Mouse (Mus musculus) forelimb bud, embryonic 11.5 days (tissue): ENCODE measurements at regions not wholly inside any gene's neighbourhood (a gene's known extent, or its start where the extent isn't known, plus 50 kb on each side); places are given as distances from the start of the nearest gene placed in this dataset.
A peak's percentile ranks its signal among the peaks of the same experiment; 100 is the strongest.

Source experiments
- DNase-seq: peaks from one replicate; pipeline ENCODE4 v3.0.0-alpha.2; 2012; ENCODE audit warnings: low read depth, low spot score

- no peak for DNase-seq
Measured at GRCm38 (mm10) chr3:61475018-61475417, 109.3 kb upstream of the B430305J03Rik start.

DNA sequence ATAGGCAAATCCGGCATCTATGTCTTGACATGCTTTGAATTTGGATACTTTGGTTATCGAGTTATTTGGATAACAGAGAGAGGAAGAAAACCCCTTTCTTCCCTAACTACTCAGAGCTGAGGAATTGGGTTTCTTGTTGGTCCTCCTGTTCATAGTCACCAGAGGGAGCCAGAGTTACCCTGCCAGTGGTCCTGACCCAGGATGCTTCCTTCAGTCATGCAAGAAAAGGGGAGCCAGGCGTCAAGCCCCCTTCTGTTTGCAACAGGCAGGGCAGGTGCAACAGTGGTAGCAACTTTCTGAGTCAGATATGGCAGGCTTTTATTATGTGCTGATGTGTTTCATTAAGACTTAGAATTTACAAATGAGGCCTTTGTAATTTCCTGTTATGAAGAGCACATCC is 101.4 kb upstream of the B430305J03Rik start:
- peak; percentile 35 for DNase-seq

DNA sequence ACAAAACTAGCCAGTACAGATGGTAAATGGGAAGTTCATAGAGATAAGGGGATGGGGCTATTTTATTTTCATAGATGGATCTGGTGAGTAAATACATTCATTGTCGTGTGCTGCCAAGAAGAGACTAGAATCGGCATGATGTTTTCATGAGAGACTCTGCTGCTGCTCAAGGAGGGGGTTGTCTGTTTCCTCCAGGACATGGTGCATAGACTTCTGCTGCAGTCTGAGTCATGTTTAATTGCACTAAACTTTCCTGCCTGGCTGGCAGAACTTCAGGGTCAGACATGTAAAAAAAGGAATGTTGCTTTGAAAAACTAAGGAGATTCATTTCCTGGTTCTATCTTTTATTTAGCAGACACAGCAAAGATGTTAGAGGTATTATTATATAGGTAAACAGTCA is 100.9 kb upstream of the B430305J03Rik start:
- DNase-seq = no peak

- no peak for DNase-seq
Measured at GRCm38 (mm10) chr3:61460076-61460475, 94.3 kb upstream of the B430305J03Rik start.

DNA sequence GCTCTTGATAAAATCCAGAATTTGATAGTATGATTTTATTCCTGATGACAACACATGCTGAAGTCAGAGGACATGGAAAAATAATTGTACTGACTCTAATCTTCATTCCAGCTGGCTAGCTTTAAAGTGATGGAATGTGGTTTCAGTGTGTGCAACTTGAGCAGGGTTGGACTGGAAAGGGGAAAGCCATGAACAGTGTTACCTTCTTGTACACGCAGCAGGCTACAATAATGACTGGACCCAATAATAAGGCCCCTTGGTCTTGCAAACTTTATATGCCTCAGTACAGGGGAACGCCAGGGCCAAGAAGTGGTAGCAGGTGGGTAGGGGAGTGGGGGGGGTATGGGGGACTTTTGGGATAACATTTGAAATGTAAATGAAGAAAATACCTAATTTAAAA is 90.8 kb upstream of the B430305J03Rik start:
- no peak for DNase-seq

DNA sequence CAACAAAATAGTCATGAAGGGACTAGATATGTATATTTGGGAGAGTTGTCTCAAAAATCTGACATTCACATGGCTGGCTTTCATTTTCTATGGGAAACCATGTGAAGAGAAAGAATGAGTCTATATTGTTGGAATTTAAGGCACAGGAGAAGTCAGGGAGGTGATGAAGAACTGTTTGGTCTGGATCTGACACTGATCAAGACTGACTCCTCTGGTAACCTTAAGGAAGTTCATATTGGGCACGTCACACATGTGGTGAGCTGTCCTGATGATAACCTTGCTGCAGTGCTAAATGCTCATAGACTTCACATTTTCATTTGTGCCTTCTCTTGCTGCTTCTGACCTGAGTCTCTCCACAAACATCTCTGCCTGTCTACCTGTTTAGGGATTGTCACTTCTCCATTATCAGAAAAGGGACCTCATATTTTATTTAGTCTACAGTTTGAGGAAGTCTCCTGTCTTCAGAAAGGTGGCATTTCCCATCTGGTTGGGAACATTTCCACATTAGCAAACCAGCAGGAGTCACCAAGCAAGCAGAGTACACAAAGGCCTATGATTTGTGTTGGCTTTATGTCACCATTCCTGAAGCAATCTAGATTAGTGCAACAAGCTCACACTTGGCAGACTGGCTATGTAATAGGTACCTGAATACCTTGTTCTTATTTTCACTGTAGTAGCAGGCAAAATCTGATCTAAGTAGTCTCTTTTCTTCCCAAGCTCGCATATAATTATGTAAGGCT is 76.4 kb upstream of the B430305J03Rik start:
- DNase-seq = no peak

DNA sequence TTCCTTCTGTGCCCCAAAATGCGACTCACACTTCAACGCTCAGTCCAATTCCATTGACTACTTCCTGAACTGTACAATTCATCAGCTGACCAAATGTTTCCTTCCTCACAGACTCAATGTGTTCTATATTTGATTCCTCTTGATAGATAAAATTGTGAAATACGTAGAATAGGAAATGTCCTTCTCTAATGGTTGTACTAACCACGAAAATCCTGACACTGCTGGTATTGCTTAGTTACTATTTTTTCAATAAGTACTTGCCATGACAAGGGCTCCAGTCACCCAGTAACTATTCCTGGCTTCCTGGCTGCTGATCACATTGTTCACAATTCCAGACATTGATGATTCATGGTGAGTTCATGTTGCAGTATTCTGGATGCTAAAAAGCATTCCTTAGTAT is 75.7 kb upstream of the B430305J03Rik start:
- no peak for DNase-seq

- DNase-seq = no peak
Measured at GRCm38 (mm10) chr3:61428713-61429112, 63.0 kb upstream of the B430305J03Rik start.

- no peak for DNase-seq
Measured at GRCm38 (mm10) chr3:61423945-61424344, 58.2 kb upstream of the B430305J03Rik start.

DNA sequence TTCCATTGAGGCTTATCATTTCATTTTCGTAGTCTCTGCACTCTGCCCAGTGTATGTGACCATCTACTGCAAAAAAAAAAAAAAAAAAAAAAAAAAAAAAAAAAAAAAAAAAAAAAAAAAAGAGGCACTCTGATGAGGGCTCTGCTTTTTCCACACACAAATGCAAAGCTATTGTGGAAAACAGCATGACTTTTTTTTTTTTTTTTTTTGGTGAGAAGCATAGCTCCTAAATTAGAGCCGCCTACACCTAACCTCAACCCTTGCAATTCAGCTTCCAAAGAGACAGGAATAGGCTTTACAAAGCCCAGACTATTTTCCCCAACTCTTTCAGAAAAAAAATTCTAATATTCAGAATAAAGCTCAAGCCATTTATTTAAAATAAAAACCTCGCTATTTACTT is 54.0 kb upstream of the B430305J03Rik start:
- DNase-seq = no peak

DNA sequence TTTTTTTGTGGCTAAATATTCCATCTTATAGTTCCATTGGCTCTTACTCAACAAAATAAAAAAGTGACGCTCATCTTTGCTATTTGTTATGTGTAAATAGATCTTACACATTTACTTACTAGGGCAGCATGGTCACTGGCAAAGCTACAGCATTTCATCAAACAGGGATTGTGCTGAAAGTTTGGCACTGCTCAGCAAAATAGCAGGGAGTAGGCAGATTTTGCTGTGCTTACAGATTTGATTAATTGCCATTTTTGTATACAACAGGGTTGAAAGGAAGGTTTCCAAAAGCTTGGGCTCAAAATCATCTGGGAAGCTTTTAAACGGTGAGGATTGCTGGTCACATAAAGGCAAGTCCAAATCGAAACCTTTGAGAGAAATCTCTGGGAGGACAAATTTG is 52.3 kb upstream of the B430305J03Rik start:
- DNase-seq = no peak
